Mouse (Mus musculus) thymus, adult 2 months (tissue): ENCODE results near the gene Atp2c2. TPM values are rescaled to one million over a fixed set of nuclear protein-coding genes. Genes with fewer than 3 reads are reported as not detected.
A peak's percentile ranks its signal among the peaks of the same experiment; 100 is the strongest.

Source experiments
- DNase-seq: peaks from one replicate; pipeline ENCODE4 v3.0.0; 2021
- H3K27ac ChIP-seq: fragments of 200-500 bp; 2 replicates; pipeline ENCODE4 v1.5.1; 2012; ENCODE audit warnings: low read length, control low read depth; ENCODE audit not compliant: control insufficient read depth, insufficient read depth
- H3K27me3 ChIP-seq: fragments of 200-500 bp; 2 replicates; pipeline ENCODE4 v1.6.1; 2012; ENCODE audit warnings: mild to moderate bottlenecking, low read length, moderate library complexity, mixed read lengths; ENCODE audit not compliant: control insufficient read depth, insufficient read depth
- H3K36me3 ChIP-seq: fragments of 200-500 bp; 2 replicates; pipeline ENCODE4 v1.6.1; 2012; ENCODE audit warnings: mild to moderate bottlenecking, low read length, moderate library complexity; ENCODE audit not compliant: control insufficient read depth, insufficient read depth
- H3K4me1 ChIP-seq: fragments of 200-500 bp; replicated peaks from 2 replicates; pipeline ENCODE4 v1.6.1; 2012; ENCODE audit warnings: low read length; ENCODE audit not compliant: control insufficient read depth, insufficient read depth
- H3K4me3 ChIP-seq: fragments of 200-500 bp; 2 replicates; pipeline ENCODE4 v1.5.1; 2012; ENCODE audit warnings: mild to moderate bottlenecking, low read length, control low read depth, moderate library complexity; ENCODE audit not compliant: control insufficient read depth, insufficient read depth
- CTCF ChIP-seq: fragments of 200-500 bp; IDR thresholded peaks from 2 replicates; pipeline ENCODE4 v1.5.1; 2012; ENCODE audit warnings: mild to moderate bottlenecking, control low read depth, low read length, moderate library complexity, borderline replicate concordance; ENCODE audit not compliant: control insufficient read depth, poor library complexity, insufficient read depth; ENCODE audit errors: extremely low read depth
- POLR2A ChIP-seq: fragments of 200-500 bp; IDR thresholded peaks from 2 replicates; pipeline ENCODE4 v1.6.1; 2012; ENCODE audit warnings: mild to moderate bottlenecking, low read length, control low read depth, moderate library complexity; ENCODE audit not compliant: control insufficient read depth, poor library complexity, insufficient read depth; ENCODE audit errors: extremely low read depth
- WGBS: fragments of 180-500 bp; shearing (Covaris S2); methylation state at CpG from one replicate; pipeline ENCODE4 v1.1.7; 2018; 5-methylcytosine and 5-hydroxymethylcytosine counted together
- polyA plus RNA-seq: library from polyadenylated mRNA; depleted of rRNA; stranded (reverse); fragments of >200 nt; gene quantifications from 2 replicates; pipeline ENCODE4 v1.2.3, GENCODE M21; 2012

Gene Atp2c2
- polyA plus RNA-seq, 1 experiment, result 0.16 TPM

GRCm38 (mm10) chr8:119780402-119781049, 80.7 kb downstream of the Atp2c2 start:
- peaks cover 39% of the 10 kb centered on the region for H3K4me1 ChIP-seq

GRCm38 (mm10) chr8:119781086-119781840, 81.5 kb downstream of the Atp2c2 start:
- H3K4me3 ChIP-seq, result no peak overlapping the region
- WGBS, result 84% methylated on average over 4 of the region's 4 CpGs
- H3K27ac ChIP-seq, result no peak overlapping the region
- H3K27me3 ChIP-seq, result no peaks in the 10 kb centered on the region
- TF ChIP-seq CTCF (no peak), POLR2A (no peak)
- no peaks in the 10 kb centered on the region for H3K36me3 ChIP-seq
- peaks cover 46% of the 10 kb centered on the region for H3K4me1 ChIP-seq
- DNase-seq, result peak; percentile 27

More at GRCm38 (mm10) chr8:119780402-119781049, 80.7 kb downstream of the Atp2c2 start:
- Histone ChIP-seq H3K27me3 (no peaks in the 10 kb centered on the region), H3K4me3 (no peak overlapping the region), H3K36me3 (no peaks in the 10 kb centered on the region), H3K27ac (no peak overlapping the region)
- 90% methylated on average over 9 of the region's 9 CpGs for WGBS
- no peak for TF ChIP-seq CTCF
- no peak for TF ChIP-seq POLR2A
- no peak for DNase-seq

- H3K4me3 ChIP-seq, result no peak overlapping the region
- peak; percentile 81 for DNase-seq
- peaks cover 55% of the 10 kb centered on the region for H3K4me1 ChIP-seq
- WGBS, result 8% methylated on average over 5 of the region's 5 CpGs
- TF ChIP-seq POLR2A (no peak), CTCF (no peak)
- no peaks in the 10 kb centered on the region for H3K27me3 ChIP-seq
- peak overlapping the region; percentile 20; the same call in 1 of the 2 replicates for H3K27ac ChIP-seq
- H3K36me3 ChIP-seq, result no peaks in the 10 kb centered on the region
Measured at GRCm38 (mm10) chr8:119782715-119783114, 82.9 kb downstream of the Atp2c2 start.

- Histone ChIP-seq H3K27ac (peak overlapping the region; percentile 73), H3K4me1 (peaks cover 55% of the 10 kb centered on the region), H3K4me3 (peak overlapping the region; percentile 11; the same call in 1 of the 2 replicates), H3K27me3 (no peaks in the 10 kb centered on the region), H3K36me3 (no peaks in the 10 kb centered on the region)
- peak; percentile 36 for DNase-seq
- 9% methylated on average over 6 of the region's 6 CpGs for WGBS
- no peak for TF ChIP-seq POLR2A
- no peak for TF ChIP-seq CTCF
Measured at GRCm38 (mm10) chr8:119783579-119783978, 83.8 kb downstream of the Atp2c2 start.

GRCm38 (mm10) chr8:119784141-119784574, 84.3 kb downstream of the Atp2c2 start:
- H3K27me3 ChIP-seq, result no peaks in the 10 kb centered on the region
- H3K27ac ChIP-seq, result peak overlapping the region; percentile 73
- WGBS, result 4% methylated on average over 9 of the region's 9 CpGs
- peak; percentile 68 for DNase-seq
- TF ChIP-seq CTCF (no peak), POLR2A (no peak)
- H3K4me3 ChIP-seq, result peak overlapping the region; percentile 11; the same call in 1 of the 2 replicates
- no peaks in the 10 kb centered on the region for H3K36me3 ChIP-seq
- peaks cover 56% of the 10 kb centered on the region for H3K4me1 ChIP-seq

GRCm38 (mm10) chr8:119784676-119785075, 84.9 kb downstream of the Atp2c2 start:
- peak overlapping the region; percentile 73 for H3K27ac ChIP-seq
- 58% methylated on average over 7 of the region's 7 CpGs for WGBS

More at GRCm38 (mm10) chr8:119784676-119785075, 84.9 kb downstream of the Atp2c2 start:
- Histone ChIP-seq H3K4me3 (no peak overlapping the region), H3K4me1 (peaks cover 61% of the 10 kb centered on the region), H3K27me3 (no peaks in the 10 kb centered on the region), H3K36me3 (no peaks in the 10 kb centered on the region)
- DNase-seq, result no peak
- no peak for TF ChIP-seq POLR2A
- TF ChIP-seq CTCF, result no peak
